In the genomic region with DNA sequence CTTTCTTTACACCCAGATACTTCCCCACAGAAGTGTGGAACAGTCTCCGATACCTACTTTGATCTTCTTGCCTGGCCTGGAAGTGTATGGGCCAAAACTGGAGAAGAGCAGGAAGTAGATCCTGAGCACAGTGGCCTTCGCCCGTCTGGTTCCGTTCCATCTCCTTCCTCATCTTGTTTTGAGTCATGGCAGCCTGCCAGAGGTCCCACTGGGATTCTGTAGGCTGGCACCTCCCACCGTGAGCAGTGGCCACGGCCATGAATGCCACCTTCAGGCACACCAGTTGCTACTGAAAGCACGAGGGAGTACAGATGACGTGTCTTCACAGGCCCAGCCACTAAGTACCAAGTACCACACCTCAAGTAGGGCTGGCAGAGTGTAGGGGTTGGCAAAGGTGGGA, we compare ENCODE assay signal across 21 mouse cellular contexts.
DNase-seq lines count a peak whose midpoint lies in the region; ATAC-seq lines count a peak whose summit lies in the region.
"Had no signal": no experiment of that assay in that cellular context is flagged by ENCODE, and none has a peak within 500 bp of the region (broad histone marks: within the 10 kb centered on the region; RNA-seq: fewer than 3 reads in every experiment).

No protein-coding gene starts in this region.

- ATAC-seq in hindbrain, embryonic 12.5 days (ENCODE audit: low FRiP score) = no peak
- ATAC-seq in hindbrain, embryonic 16.5 days = no peak
- no peak for ATAC-seq in midbrain, embryonic 11.5 days (ENCODE audit: low FRiP score)
- ATAC-seq: forebrain, embryonic 13.5 days had no signal

- H3K27me3 ChIP-seq in hindbrain, embryonic 12.5 days = peaks cover 6% of the 10 kb centered on the region; the same call in 1 of the 2 replicates
- no peaks in the 10 kb centered on the region for H3K27me3 ChIP-seq in hindbrain, embryonic 16.5 days (replicated peaks; ENCODE audit: control insufficient read depth, insufficient read depth, low read length)
- H3K27me3 ChIP-seq in midbrain, embryonic 11.5 days (ENCODE audit: control insufficient read depth, insufficient read depth, low read length) = no peaks in the 10 kb centered on the region
- no peaks in the 10 kb centered on the region for H3K27me3 ChIP-seq in midbrain, embryonic 10.5 days (ENCODE audit: low read depth, poor library complexity, severe bottlenecking)
- H3K27me3 ChIP-seq: embryonic facial prominence, embryonic 12.5 days; limb, embryonic 13.5 days; liver, embryonic 13.5 days; lung, embryonic 15.5 days; midbrain, embryonic 12.5 days had no signal

- H3K4me2 ChIP-seq in hindbrain, embryonic 12.5 days (replicated peaks) = no peak overlapping the region
- no peak overlapping the region for H3K4me2 ChIP-seq in hindbrain, embryonic 16.5 days (ENCODE audit: low read length)
- no peak overlapping the region for H3K4me2 ChIP-seq in midbrain, embryonic 11.5 days
- H3K4me2 ChIP-seq: embryonic facial prominence, embryonic 12.5 days; forebrain, embryonic 13.5 days; limb, embryonic 13.5 days; liver, embryonic 13.5 days; lung, embryonic 15.5 days; midbrain, embryonic 12.5 days; neural tube, embryonic 13.5 days had no signal

- H3K9ac ChIP-seq in hindbrain, embryonic 12.5 days = no peak overlapping the region
- H3K9ac ChIP-seq in hindbrain, embryonic 16.5 days (ENCODE audit: low read depth, low read length) = no peak overlapping the region
- H3K9ac ChIP-seq in midbrain, embryonic 11.5 days (ENCODE audit: low read length) = no peak overlapping the region
- H3K9ac ChIP-seq: embryonic facial prominence, embryonic 12.5 days; forebrain, embryonic 13.5 days; limb, embryonic 13.5 days; liver, embryonic 13.5 days; lung, embryonic 15.5 days; midbrain, embryonic 12.5 days; neural tube, embryonic 13.5 days had no signal

- WGBS in hindbrain, embryonic 12.5 days = 44% methylated on average over 8 of the region's 8 CpGs
- 39% methylated on average over 8 of the region's 8 CpGs for WGBS in hindbrain, embryonic 16.5 days
- 85% methylated on average over 8 of the region's 8 CpGs for WGBS in midbrain, embryonic 11.5 days
- WGBS in midbrain, embryonic 10.5 days = 87% methylated on average over 8 of the region's 8 CpGs

- H3K4me1 ChIP-seq in hindbrain, embryonic 12.5 days = peaks cover 18% of the 10 kb centered on the region
- peaks cover 5% of the 10 kb centered on the region for H3K4me1 ChIP-seq in hindbrain, embryonic 16.5 days (ENCODE audit: control insufficient read depth, insufficient read depth, low read depth, low read length)
- H3K4me1 ChIP-seq in midbrain, embryonic 11.5 days (ENCODE audit: control insufficient read depth, insufficient read depth, low read length) = no peaks in the 10 kb centered on the region
- H3K4me1 ChIP-seq in midbrain, embryonic 10.5 days = no peaks in the 10 kb centered on the region
- H3K4me1 ChIP-seq: embryonic facial prominence, embryonic 12.5 days; forebrain, embryonic 13.5 days; limb, embryonic 13.5 days; liver, embryonic 13.5 days; lung, embryonic 15.5 days; midbrain, embryonic 12.5 days had no signal

- H3K27ac ChIP-seq in hindbrain, embryonic 12.5 days = peak overlapping the region; percentile 64; the same call in 1 of the 2 replicates
- H3K27ac ChIP-seq in hindbrain, embryonic 16.5 days (ENCODE audit: low read depth, low read length) = no peak overlapping the region
- no peak overlapping the region for H3K27ac ChIP-seq in midbrain, embryonic 11.5 days (ENCODE audit: low read depth, low read length)
- H3K27ac ChIP-seq in midbrain, embryonic 10.5 days (replicated peaks) = no peak overlapping the region
- H3K27ac ChIP-seq: embryonic facial prominence, embryonic 12.5 days; forebrain, embryonic 13.5 days; heart, adult 2 months; limb, embryonic 13.5 days; liver, embryonic 13.5 days; lung, embryonic 15.5 days; macrophage; midbrain, embryonic 12.5 days had no signal

- no peaks in the 10 kb centered on the region for H3K36me3 ChIP-seq in hindbrain, embryonic 12.5 days
- H3K36me3 ChIP-seq in hindbrain, embryonic 16.5 days (ENCODE audit: control insufficient read depth, insufficient read depth, low read length) = no peaks in the 10 kb centered on the region
- no peaks in the 10 kb centered on the region for H3K36me3 ChIP-seq in midbrain, embryonic 11.5 days (ENCODE audit: control insufficient read depth, insufficient read depth, low read length)
- H3K36me3 ChIP-seq in midbrain, embryonic 10.5 days = no peaks in the 10 kb centered on the region
- H3K36me3 ChIP-seq: embryonic facial prominence, embryonic 12.5 days; limb, embryonic 13.5 days; liver, embryonic 13.5 days; lung, embryonic 15.5 days; midbrain, embryonic 12.5 days; neural tube, embryonic 13.5 days had no signal

- peak; percentile 43 for DNase-seq in adrenal gland, adult 2 months
- no peak for DNase-seq in adrenal gland, adult 8-10 months
- DNase-seq in midbrain, embryonic 11.5 days (ENCODE audit: low spot score, missing footprints) = peak; percentile 37
- DNase-seq in midbrain, embryonic 10.5 days (ENCODE audit: low spot score) = no peak
- DNase-seq in adrenal gland, postnatal 10 days = peak; percentile 70
- DNase-seq in yolk sac, embryonic 10.5 days (ENCODE audit: low spot score) = no peak
- DNase-seq: cerebellum, adult 2 months; gastrocnemius, postnatal 14 days; kidney, adult 2 months; liver, embryonic 13.5 days had no signal

- H3K9me3 ChIP-seq in hindbrain, embryonic 12.5 days (replicated peaks) = no peaks in the 10 kb centered on the region
- H3K9me3 ChIP-seq in hindbrain, embryonic 16.5 days (ENCODE audit: control insufficient read depth, low read length) = no peaks in the 10 kb centered on the region
- H3K9me3 ChIP-seq in midbrain, embryonic 11.5 days (ENCODE audit: control insufficient read depth, low read length) = no peaks in the 10 kb centered on the region
- H3K9me3 ChIP-seq in midbrain, embryonic 10.5 days (replicated peaks) = no peaks in the 10 kb centered on the region
- H3K9me3 ChIP-seq: embryonic facial prominence, embryonic 12.5 days; forebrain, embryonic 13.5 days; limb, embryonic 13.5 days; liver, embryonic 13.5 days; lung, embryonic 15.5 days; midbrain, embryonic 12.5 days; neural tube, embryonic 13.5 days had no signal

- no peak overlapping the region for H3K4me3 ChIP-seq in hindbrain, embryonic 12.5 days
- no peak overlapping the region for H3K4me3 ChIP-seq in hindbrain, embryonic 16.5 days (ENCODE audit: low read length)
- H3K4me3 ChIP-seq in midbrain, embryonic 11.5 days (ENCODE audit: low read depth, low read length) = no peak overlapping the region
- no peak overlapping the region for H3K4me3 ChIP-seq in midbrain, embryonic 10.5 days
- H3K4me3 ChIP-seq: embryonic facial prominence, embryonic 12.5 days; erythroblast, embryonic 14.5 days; forebrain, embryonic 13.5 days; heart, adult 2 months; limb, embryonic 13.5 days; liver, embryonic 13.5 days; lung, embryonic 15.5 days; midbrain, embryonic 12.5 days; neural tube, embryonic 13.5 days had no signal

Comparison
In these comparisons a context has a peak if more than half of its experiments do, and no peak if none do; other contexts are left out.
1. DNase-seq: peak in adrenal gland, adult 2 months (single experiment), midbrain, embryonic 11.5 days (single experiment) and adrenal gland, postnatal 10 days (single experiment); none in adrenal gland, adult 8-10 months (single experiment), midbrain, embryonic 10.5 days (single experiment) and yolk sac, embryonic 10.5 days (single experiment).